9 mouse cellular contexts compared by ENCODE assay signal in genomic region chr7:66442501-66443369, GRCm38 (mm10). TPM values are rescaled to one million over a fixed set of nuclear protein-coding genes. Genes with fewer than 3 reads are reported as not detected.
A peak's percentile ranks its signal among the peaks of the same experiment; 100 is the strongest.
DNase-seq lines count a peak whose midpoint lies in the region; ATAC-seq lines count a peak whose summit lies in the region.
"Had no signal": no experiment of that assay in that cellular context is flagged by ENCODE, and none has a peak within 500 bp of the region (broad histone marks: within the 10 kb centered on the region; RNA-seq: fewer than 3 reads in every experiment).

No protein-coding gene starts in this region.

- ATAC-seq in CD4-positive, CD25-positive, alpha-beta regulatory T cell, adult 4 months = no peak

- intact Hi-C loops in heart, postnatal 36 days (cut with DNase I) = no loop called here
- intact Hi-C loops in left cerebral cortex, postnatal 36 days (cut with DNase I) = no loop called here

- DNase-seq in gastrocnemius, adult 18-20 months (ENCODE audit: low spot score) = peak; percentile 10
- DNase-seq in gastrocnemius, postnatal 25 days = no peak
- DNase-seq in layer of hippocampus, adult 11-12 months (ENCODE audit: low spot score) = peak; percentile 19
- DNase-seq in layer of hippocampus, postnatal 14 days (ENCODE audit: low spot score in 2 of 2) = no peak
- DNase-seq in heart, postnatal 36 days = peak; percentile 19 to 33
- peak; percentile 45 to 80 for DNase-seq in lung, postnatal 4 days
- DNase-seq in left cerebral cortex, postnatal 36 days (ENCODE audit: low spot score in 2 of 2) = no peak
- DNase-seq: cerebellum, adult 11 months had no signal

RNA-seq across cellular contexts. Expression of gene Aldh1a3, which starts 15.4 kb away (rescaled TPM):
- total RNA-seq in gastrocnemius, adult 18-20 months (2021) = 1 to 10 TPM in 1 of 2 experiments, under 1 TPM in 1; 0.37 to 1.4 TPM
- 1 to 10 TPM; 1.8 to 2.9 TPM for total RNA-seq in gastrocnemius, postnatal 25 days (2021)
- 1 to 10 TPM; 1.6 TPM for total RNA-seq in layer of hippocampus, postnatal 14 days (2021)
- 1 to 10 TPM; 1.1 to 1.5 TPM for total RNA-seq in heart, postnatal 36 days (2021)
- under 1 TPM in 1 of 2 experiments, not detected in 1; 0.50 TPM for polyA plus RNA-seq in CD4-positive, CD25-positive, alpha-beta regulatory T cell, adult 4 months (2017; shearing (Covaris generic))
- total RNA-seq in left cerebral cortex, postnatal 36 days (2021) = 1 to 10 TPM in 1 of 2 experiments, under 1 TPM in 1; 0.95 to 1.4 TPM

RNA-seq across cellular contexts. Expression of gene Lrrk1, which starts 54.6 kb away (rescaled TPM):
- 1 to 10 TPM; 2.8 to 3.4 TPM for total RNA-seq in gastrocnemius, adult 18-20 months (2021)
- total RNA-seq in gastrocnemius, postnatal 25 days (2021) = 1 to 10 TPM; 3.2 to 3.7 TPM
- 1 to 10 TPM; 2.5 to 3.6 TPM for total RNA-seq in layer of hippocampus, postnatal 14 days (2021)
- 10 to 100 TPM; 10.2 to 10.9 TPM for total RNA-seq in heart, postnatal 36 days (2021)
- polyA plus RNA-seq in CD4-positive, CD25-positive, alpha-beta regulatory T cell, adult 4 months (2017; shearing (Covaris generic)) = 1 to 10 TPM; 2.3 to 5.7 TPM
- total RNA-seq in left cerebral cortex, postnatal 36 days (2021) = 1 to 10 TPM; 4.0 to 5.8 TPM

Comparison
In these comparisons a context has a peak if more than half of its experiments do, and no peak if none do; other contexts are left out.
1. DNase-seq: peak in gastrocnemius, adult 18-20 months (single experiment), layer of hippocampus, adult 11-12 months (single experiment), heart, postnatal 36 days (2 of 2) and lung, postnatal 4 days (2 of 2); none in gastrocnemius, postnatal 25 days (single experiment), layer of hippocampus, postnatal 14 days (0 of 2) and left cerebral cortex, postnatal 36 days (0 of 2).